Mouse (Mus musculus): ENCODE measurements around the gene Cep85l.

GRCm38 (mm10) chr10:53422206-53422605, 42.5 kb upstream of the Cep85l start:
- TF ChIP-seq CTCF (IDR thresholded peaks at IDR 0.05; ENCODE audit: low read depth, low read length) (no peak), POLR2A (IDR thresholded peaks at IDR 0.05; ENCODE audit: borderline replicate concordance, low read depth, low read length) (no peak)
